Mouse (Mus musculus) heart, embryonic 10.5 days (tissue): ENCODE results near the gene Dennd5b. TPM values are rescaled to one million over a fixed set of nuclear protein-coding genes. Genes with fewer than 3 reads are reported as not detected.

Experiments used
- DNase-seq: peaks from one replicate; pipeline ENCODE4 v3.0.0-alpha.2; 2017; ENCODE audit warnings: low spot score
- H3K27ac ChIP-seq: fragments of 300-500 bp; sonication (generic); 2 replicates; pipeline ENCODE4 v1.5.1; 2016; ENCODE audit warnings: mild to moderate bottlenecking
- H3K27me3 ChIP-seq: fragments of 300-500 bp; sonication (generic); 2 replicates; pipeline ENCODE4 v1.6.1; 2016; ENCODE audit warnings: mild to moderate bottlenecking; ENCODE audit not compliant: poor library complexity, insufficient read depth, severe bottlenecking
- H3K36me3 ChIP-seq: fragments of 300-500 bp; sonication (generic); 2 replicates; pipeline ENCODE4 v1.6.1; 2016; ENCODE audit warnings: mild to moderate bottlenecking, moderate library complexity
- H3K4me1 ChIP-seq: fragments of 300-500 bp; sonication (generic); 2 replicates; pipeline ENCODE4 v1.6.1; 2016; ENCODE audit warnings: mild to moderate bottlenecking
- H3K4me3 ChIP-seq: fragments of 300-500 bp; sonication (generic); 2 replicates; pipeline ENCODE4 v1.5.1; 2016; ENCODE audit warnings: mild to moderate bottlenecking, moderate library complexity
- H3K9me3 ChIP-seq: fragments of 300-500 bp; sonication (generic); 2 replicates; pipeline ENCODE4 v1.6.1; 2016; ENCODE audit warnings: mild to moderate bottlenecking, moderate library complexity
- WGBS: fragments of 180-500 bp; shearing (Covaris S2); methylation state at CpG from one replicate; pipeline ENCODE4 v1.1.7; 2016; 5-methylcytosine and 5-hydroxymethylcytosine counted together
- polyA plus RNA-seq: library from polyadenylated mRNA; unstranded; fragments of >200 nt; fragmentation: Nextera tagmentation; extraction: Ambion mirVana; gene quantifications from 2 replicates; pipeline ENCODE4 v1.2.1, GENCODE M21; 2016

The Dennd5b gene
- polyA plus RNA-seq, 1 experiment from 2014 or later, result 10.2 TPM

DNA sequence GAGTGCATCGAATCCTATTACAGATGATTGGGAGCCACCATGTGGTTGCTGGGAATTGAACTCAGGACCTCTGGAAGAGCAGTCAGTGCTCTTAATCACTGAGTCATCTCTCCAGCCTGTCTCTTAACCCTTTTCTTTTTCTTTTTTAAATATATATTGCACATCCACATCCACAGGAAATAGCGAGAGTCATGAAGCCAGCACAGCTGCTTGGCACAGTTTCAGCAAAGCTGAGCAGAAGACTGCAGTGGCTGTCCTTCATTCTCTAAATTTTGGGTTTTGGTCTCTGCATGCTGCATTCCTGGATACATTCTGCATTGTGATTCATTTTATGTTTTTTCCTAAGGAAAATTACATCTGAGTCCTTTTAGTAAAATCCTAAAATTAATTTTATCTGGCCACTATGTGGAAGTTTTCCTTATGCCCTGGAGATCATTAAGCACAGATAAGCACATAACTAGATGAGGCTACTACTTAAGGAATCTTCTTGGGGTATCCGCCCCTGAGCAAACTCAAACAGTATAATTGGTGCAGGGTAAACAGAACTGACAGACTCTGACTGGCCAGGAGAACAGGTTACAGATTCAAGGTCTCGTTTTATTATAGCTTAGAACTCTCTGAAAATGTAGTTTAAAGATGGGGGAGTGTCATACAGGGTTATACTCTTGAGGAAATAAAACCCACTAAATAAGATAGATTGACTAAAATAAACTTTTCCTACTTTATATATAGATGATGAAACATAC is 50.3 kb downstream of the Dennd5b start:
- DNase-seq, result no peak
- Histone ChIP-seq H3K27ac (no peak overlapping the region), H3K27me3 (no peaks in the 10 kb centered on the region), H3K9me3 (no peaks in the 10 kb centered on the region), H3K4me3 (no peak overlapping the region), H3K36me3 (0 out of 2 replicates have a peak, but pooled peaks cover 3% of the 10 kb centered on the region), H3K4me1 (no peaks in the 10 kb centered on the region)
- WGBS, result 75% methylated on average over 4 of the region's 4 CpGs

DNA sequence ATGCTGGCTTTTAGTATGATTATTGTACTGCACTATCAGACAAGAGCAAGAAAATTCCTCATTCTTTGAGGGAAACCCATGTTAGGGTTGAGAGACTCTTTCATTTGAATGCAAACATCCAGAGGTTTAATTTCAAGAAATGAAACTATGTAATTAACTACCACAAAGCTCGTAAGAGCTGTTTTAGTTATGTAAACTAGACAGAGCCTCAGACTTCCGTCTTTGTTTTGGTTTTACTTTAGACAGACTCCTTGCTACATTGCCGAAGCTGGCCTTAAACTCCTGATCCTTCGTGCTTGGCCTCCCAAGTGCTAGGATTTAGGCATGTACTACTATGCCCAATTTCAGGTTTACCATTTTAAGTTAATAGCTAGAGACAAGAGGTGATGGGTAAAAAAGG is 61.4 kb downstream of the Dennd5b start:
- WGBS, result 90% methylated on average over 4 of the region's 4 CpGs
- Histone ChIP-seq H3K9me3 (no peaks in the 10 kb centered on the region), H3K4me1 (no peaks in the 10 kb centered on the region), H3K27me3 (no peaks in the 10 kb centered on the region), H3K4me3 (no peak overlapping the region), H3K36me3 (peaks cover 6% of the 10 kb centered on the region; the same call in 1 of the 2 replicates), H3K27ac (no peak overlapping the region)
- no peak for DNase-seq

DNA sequence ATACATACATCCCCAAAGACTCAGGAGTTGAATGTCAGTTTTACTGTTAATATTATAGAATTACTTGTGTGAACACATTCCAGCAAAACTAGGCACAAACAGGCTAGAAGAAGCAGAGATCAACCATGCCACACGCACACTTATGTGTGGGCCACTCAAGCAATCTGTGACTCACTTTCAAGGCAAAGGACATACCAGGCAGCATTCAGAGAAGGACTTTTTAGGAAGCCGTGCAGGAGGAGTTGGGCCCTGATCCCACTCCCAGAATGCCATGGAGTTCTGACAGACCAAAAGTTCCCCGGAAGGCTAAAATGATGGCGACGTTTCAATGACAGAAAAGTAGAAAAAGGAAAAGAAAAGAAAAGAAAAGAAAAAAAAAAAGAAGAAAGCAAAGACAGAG is 69.3 kb downstream of the Dennd5b start:
- H3K27me3 ChIP-seq, result no peaks in the 10 kb centered on the region
- no peak overlapping the region for H3K27ac ChIP-seq
- H3K4me3 ChIP-seq, result no peak overlapping the region
- no peaks in the 10 kb centered on the region for H3K9me3 ChIP-seq
- H3K36me3 ChIP-seq, result peaks cover 20% of the 10 kb centered on the region; the same call in 1 of the 2 replicates
- 88% methylated on average over 5 of the region's 5 CpGs for WGBS
- H3K4me1 ChIP-seq, result no peaks in the 10 kb centered on the region
- no peak for DNase-seq

DNA sequence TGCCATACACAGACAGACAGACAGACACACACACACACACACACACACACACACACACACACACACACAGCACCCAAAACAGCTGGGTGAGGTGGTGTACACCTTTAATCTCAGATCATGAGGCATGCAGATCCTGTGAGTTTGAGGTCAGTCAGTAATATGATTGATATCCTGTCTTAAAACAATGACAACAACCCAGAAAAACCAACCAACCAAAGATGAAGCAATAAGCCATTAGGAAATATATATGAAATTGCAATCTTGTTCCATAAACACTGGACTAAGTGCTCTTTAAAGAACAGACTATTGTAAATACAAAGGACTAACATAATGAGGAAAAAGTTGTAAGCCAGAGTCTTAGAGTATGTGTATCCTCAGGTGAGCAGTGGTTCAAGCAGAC is 70.1 kb downstream of the Dennd5b start:
- peaks cover 27% of the 10 kb centered on the region; the same call in 1 of the 2 replicates for H3K36me3 ChIP-seq
- H3K27me3 ChIP-seq, result no peaks in the 10 kb centered on the region
- H3K4me1 ChIP-seq, result no peaks in the 10 kb centered on the region
- DNase-seq, result no peak
- no peaks in the 10 kb centered on the region for H3K9me3 ChIP-seq
- no peak overlapping the region for H3K4me3 ChIP-seq
- H3K27ac ChIP-seq, result no peak overlapping the region

DNA sequence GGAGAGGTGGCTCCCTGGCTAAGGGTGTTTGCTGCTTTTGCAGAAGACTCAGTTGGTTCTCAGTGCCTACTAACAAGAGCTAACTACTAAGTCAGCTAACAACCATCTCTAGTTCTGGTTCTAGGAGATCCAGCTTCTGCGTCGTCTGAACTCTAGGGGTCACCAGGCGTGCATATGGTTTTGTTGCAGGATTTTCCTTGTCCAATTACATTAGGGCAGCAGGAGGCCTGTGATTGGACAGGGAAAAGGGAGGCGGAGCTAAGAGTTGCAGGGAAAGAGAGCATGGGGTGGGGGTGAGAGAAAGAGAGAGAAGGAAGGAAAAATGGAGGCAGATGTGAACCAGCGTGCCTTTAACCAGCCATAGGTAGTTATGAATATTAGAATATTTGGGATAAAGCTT is 83.0 kb downstream of the Dennd5b start:
- H3K4me3 ChIP-seq, result no peak overlapping the region
- 77% methylated on average over 5 of the region's 5 CpGs for WGBS
- DNase-seq, result no peak
- H3K27me3 ChIP-seq, result no peaks in the 10 kb centered on the region
- H3K36me3 ChIP-seq, result peaks cover 52% of the 10 kb centered on the region
- no peaks in the 10 kb centered on the region for H3K9me3 ChIP-seq
- H3K4me1 ChIP-seq, result no peaks in the 10 kb centered on the region
- no peak overlapping the region for H3K27ac ChIP-seq

DNA sequence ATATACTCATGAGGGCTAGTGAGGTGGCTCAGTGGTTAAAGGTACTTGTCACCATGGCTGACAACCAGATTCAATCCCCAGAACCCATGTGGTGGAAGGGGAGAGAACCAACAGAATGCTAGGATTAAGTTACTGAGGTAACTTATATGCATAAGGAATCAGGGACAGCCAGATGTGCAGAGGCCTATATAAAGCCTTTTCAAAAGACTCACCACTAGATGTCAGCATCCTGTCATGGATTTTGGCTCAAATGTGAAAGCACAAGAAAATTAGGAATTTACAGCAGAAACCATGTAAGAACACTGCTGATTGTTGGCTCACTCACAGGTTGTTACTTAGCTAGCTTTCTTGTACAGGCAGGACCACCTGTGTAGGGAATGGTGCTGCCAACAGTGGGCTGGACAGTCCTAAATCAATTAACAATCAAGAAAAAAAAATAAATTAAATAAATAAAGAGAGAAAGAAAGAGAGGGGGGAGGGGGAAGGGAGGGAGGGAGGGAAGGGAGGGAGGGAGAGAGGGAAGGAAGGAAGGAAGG is 90.6 kb downstream of the Dennd5b start:
- peaks cover 45% of the 10 kb centered on the region for H3K36me3 ChIP-seq
- DNase-seq, result no peak
- H3K9me3 ChIP-seq, result no peaks in the 10 kb centered on the region
- H3K4me3 ChIP-seq, result no peak overlapping the region
- H3K27ac ChIP-seq, result no peak overlapping the region
- no peaks in the 10 kb centered on the region for H3K27me3 ChIP-seq
- no peaks in the 10 kb centered on the region for H3K4me1 ChIP-seq

DNA sequence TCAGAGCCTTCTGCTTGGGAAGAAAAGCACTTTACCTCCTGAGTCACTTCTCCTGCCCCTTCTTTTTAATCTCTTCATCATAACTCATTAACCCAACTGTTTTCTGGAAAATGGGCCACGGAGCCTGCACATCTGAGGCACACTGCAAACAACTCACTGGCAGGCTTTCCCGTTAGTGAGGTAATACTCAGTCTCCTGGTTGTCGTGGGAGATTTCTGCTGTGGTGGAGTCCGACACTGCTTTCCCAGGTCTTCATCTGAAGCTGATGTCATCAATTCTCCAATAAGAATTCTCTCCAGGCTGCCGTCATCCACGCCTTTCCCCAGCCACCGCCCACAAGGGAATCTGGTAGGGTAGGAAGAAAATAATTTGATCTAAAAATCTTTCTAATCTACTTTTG is 96.5 kb downstream of the Dennd5b start:
- Histone ChIP-seq H3K27me3 (no peaks in the 10 kb centered on the region), H3K9me3 (no peaks in the 10 kb centered on the region), H3K36me3 (peaks cover 50% of the 10 kb centered on the region), H3K4me1 (no peaks in the 10 kb centered on the region), H3K4me3 (no peak overlapping the region), H3K27ac (no peak overlapping the region)
- DNase-seq, result no peak
- WGBS, result 88% methylated on average over 7 of the region's 7 CpGs

DNA sequence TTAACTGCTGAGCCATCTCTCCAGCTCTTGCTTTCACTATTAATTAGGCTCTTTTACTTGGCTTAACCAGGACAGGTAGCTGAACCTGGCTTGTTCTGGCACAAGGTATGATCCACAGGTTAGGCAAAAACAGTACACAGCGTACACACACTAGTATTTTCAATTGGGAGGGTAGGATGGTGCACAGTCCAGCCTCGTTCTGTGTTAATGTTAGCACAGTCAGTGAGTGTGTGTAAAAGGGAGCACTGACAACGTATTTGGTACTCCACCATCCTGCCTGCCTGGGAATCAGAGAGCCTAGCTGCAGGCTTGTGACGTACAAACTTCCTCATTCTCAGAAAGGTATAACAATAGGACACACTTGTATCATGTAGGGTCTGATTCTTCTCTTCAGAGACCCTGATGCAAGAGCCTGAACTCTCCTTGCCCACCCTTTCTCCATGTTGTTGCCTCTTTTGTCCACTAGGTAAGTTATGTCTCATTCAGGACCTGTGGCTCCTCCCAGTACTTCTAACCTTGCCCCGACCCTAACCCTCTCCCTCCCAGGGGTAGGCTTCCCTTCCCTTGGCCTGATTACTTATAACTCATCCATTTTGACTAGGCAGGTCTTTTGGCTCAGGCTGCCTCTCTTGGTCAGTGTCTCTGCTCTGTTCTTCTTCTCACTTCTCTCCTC is 107.0 kb downstream of the Dennd5b start:
- peaks cover 17% of the 10 kb centered on the region for H3K4me1 ChIP-seq
- no peak for DNase-seq
- 65% methylated on average over 5 of the region's 5 CpGs for WGBS

DNA sequence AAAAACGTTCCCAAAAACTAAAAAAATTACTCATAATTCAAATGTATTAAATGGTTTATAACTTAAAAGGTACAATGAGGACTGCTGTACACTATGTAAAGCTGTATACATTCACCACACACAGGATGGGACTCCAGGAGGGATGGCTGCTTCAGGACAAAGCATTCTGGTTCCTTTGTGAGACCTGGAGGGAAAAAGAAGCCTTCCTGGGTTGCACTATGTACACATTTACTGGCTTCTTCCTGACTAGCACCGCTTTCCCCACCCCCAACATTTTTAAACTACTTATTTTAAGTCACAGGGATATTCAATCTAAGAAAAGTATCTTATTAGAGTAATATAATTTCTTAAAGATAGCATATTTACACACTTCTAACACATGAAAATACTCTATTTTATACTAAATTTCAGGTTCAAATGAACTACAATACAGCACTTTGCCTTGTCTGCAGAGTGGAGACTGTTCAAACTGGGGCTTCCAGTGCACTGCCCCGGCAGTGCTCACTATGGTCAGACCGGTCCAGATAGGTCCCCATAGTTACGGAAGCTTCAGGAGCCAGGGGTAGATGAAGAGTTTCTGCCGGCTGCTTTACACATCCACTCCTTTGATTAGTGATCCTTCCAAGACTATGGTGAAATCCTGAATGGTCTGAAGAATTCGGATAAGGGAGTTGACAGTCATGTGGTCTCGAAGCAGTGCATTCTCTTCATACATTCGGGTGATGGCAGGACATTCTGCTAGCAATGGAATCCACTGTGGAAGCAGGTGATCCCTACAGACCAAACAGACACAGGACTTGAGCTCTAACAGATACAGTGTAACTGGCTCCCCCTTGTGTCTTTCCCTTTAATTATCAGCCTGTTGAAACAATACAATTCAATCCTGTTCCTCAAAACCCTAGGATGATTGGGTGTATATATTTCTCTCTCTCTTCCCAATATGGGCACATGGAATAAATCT is 108.1 kb downstream of the Dennd5b start:
- no peak for DNase-seq
- H3K4me3 ChIP-seq, result no peak overlapping the region
- 32% methylated on average over 9 of the region's 9 CpGs for WGBS
- H3K27ac ChIP-seq, result 0 out of 2 replicates have a peak overlapping the region, but pooled peaks have one; percentile 57
- H3K9me3 ChIP-seq, result no peaks in the 10 kb centered on the region
- peaks cover 22% of the 10 kb centered on the region; the same call in 1 of the 2 replicates for H3K36me3 ChIP-seq
- H3K27me3 ChIP-seq, result no peaks in the 10 kb centered on the region
- H3K4me1 ChIP-seq, result peaks cover 17% of the 10 kb centered on the region

More for the DNA sequence above, 107.0 kb downstream of the Dennd5b start:
- Histone ChIP-seq H3K4me3 (no peak overlapping the region), H3K36me3 (peaks cover 26% of the 10 kb centered on the region; the same call in 1 of the 2 replicates), H3K9me3 (no peaks in the 10 kb centered on the region), H3K27me3 (no peaks in the 10 kb centered on the region), H3K27ac (no peak overlapping the region)

DNA sequence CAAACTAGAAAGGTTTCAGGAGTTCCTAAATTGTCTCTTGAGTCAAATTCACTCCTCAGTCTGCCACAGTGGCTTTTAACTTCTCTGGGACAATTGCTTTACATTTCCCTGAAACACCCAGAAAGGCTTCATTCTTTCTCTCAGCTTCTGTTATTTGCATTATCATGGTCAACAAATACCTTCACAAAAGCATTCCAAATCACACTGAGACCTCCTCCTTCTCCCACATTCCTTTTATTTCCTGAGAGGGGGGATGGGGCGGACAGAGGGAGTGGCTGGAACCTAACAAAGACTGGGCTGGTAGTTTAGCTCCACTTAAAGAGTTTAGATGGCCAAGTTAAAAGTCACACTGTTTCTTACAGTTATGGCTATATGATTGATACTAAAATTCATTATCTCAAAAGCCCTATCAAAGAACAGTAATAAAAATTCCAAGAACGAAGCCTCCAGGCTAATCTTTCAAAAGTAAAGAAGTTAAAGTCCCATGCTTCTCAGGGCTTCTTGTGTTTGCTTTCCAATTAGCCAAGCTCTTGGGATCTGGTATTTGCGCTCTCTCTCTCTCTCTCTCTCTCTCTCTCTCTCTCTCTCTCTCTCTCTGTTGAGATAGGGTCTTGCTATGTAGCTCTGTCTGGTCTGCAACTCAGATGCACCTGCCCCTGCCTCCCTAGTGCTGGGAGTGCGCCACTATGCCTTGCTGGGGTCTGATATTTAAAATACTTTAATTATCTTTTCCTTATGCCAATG is 108.9 kb downstream of the Dennd5b start:
- no peak for DNase-seq
- no peak overlapping the region for H3K4me3 ChIP-seq
- WGBS, result 44% methylated on average over 4 of the region's 4 CpGs

DNA sequence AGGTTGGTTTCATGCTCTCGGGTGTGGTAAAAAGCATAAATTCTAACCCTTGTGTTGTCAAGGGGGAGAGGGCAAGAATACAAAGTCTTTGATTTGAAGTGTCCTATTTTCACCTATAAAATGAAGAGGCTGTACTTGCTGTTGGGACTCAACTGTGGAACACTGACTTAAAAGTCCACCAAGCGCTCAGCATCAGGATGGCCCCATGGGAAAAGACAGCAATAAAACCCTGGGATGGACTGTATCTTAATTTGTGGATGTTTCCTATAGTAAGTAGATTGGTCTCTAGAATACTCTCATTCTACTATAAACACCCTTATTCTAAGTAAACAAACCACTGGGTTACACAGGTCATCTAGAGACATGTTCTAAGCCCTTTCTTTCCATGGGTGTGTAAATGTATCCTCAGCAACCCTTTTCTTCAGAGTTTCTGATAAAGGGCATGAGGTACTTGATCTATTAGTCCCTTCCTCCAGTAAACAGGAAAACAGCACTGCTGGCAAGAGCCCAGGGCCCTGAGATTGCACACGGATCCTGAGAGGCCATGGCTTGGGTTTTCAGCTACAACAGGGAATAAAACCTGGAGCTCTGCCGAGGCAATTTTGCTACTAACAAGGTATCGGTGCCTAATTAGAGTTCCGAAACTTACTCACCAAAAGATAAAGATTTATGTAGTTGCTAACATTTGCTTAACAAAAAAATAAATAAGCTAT is 109.7 kb downstream of the Dennd5b start:
- no peaks in the 10 kb centered on the region for H3K9me3 ChIP-seq
- no peak for DNase-seq
- no peak overlapping the region for H3K4me3 ChIP-seq
- 52% methylated on average over 6 of the region's 6 CpGs for WGBS
- H3K36me3 ChIP-seq, result peaks cover 11% of the 10 kb centered on the region; the same call in 1 of the 2 replicates
- H3K27me3 ChIP-seq, result no peaks in the 10 kb centered on the region
- H3K27ac ChIP-seq, result peak overlapping the region; percentile 57; the same call in 1 of the 2 replicates
- peaks cover 17% of the 10 kb centered on the region for H3K4me1 ChIP-seq

More for the DNA sequence above, 108.9 kb downstream of the Dennd5b start:
- Histone ChIP-seq H3K36me3 (peaks cover 15% of the 10 kb centered on the region; the same call in 1 of the 2 replicates), H3K27ac (peak overlapping the region; percentile 57; the same call in 1 of the 2 replicates), H3K9me3 (no peaks in the 10 kb centered on the region), H3K4me1 (peaks cover 17% of the 10 kb centered on the region), H3K27me3 (no peaks in the 10 kb centered on the region)
